Mouse (Mus musculus) hindbrain, embryonic 12.5 days (tissue): ENCODE results near the gene Rpl36-ps4. TPM values are rescaled to one million over a fixed set of nuclear protein-coding genes. Genes with fewer than 3 reads are reported as not detected.

ENCODE experiments used
- ATAC-seq: fragments of 200-750 bp; cut with Nextera tagmentation; 2 replicates; pipeline ENCODE4 v1.8.0; 2017; ENCODE audit warnings: moderate TSS enrichment; ENCODE audit not compliant: low FRiP score
- H3K27ac ChIP-seq: fragments of 300-500 bp; sonication (generic); 2 replicates; pipeline ENCODE4 v1.5.1; 2016; ENCODE audit warnings: mild to moderate bottlenecking
- H3K27me3 ChIP-seq: fragments of 300-500 bp; sonication (generic); 2 replicates; pipeline ENCODE4 v1.6.1; 2016; ENCODE audit warnings: mild to moderate bottlenecking
- H3K36me3 ChIP-seq: fragments of 300-500 bp; sonication (generic); 2 replicates; pipeline ENCODE4 v1.6.1; 2016; ENCODE audit warnings: mild to moderate bottlenecking
- H3K4me1 ChIP-seq: fragments of 300-500 bp; sonication (generic); 2 replicates; pipeline ENCODE4 v1.6.1; 2016
- H3K4me2 ChIP-seq: fragments of 300-500 bp; sonication (generic); replicated peaks from 2 replicates; pipeline ENCODE4 v1.6.1; 2016; ENCODE audit warnings: mild to moderate bottlenecking
- H3K4me3 ChIP-seq: fragments of 300-500 bp; sonication (generic); 2 replicates; pipeline ENCODE4 v1.5.1; 2016; ENCODE audit warnings: mild to moderate bottlenecking
- H3K9ac ChIP-seq: fragments of 300-500 bp; sonication (generic); 2 replicates; pipeline ENCODE4 v1.6.1; 2016; ENCODE audit warnings: mild to moderate bottlenecking, moderate library complexity
- H3K9me3 ChIP-seq: fragments of 300-500 bp; sonication (generic); replicated peaks from 2 replicates; pipeline ENCODE4 v1.6.1; 2016; ENCODE audit warnings: mild to moderate bottlenecking
- WGBS: fragments of 180-500 bp; shearing (Covaris S2); methylation state at CpG from one replicate; pipeline ENCODE4 v1.1.7; 2016; 5-methylcytosine and 5-hydroxymethylcytosine counted together
- polyA plus RNA-seq: library from polyadenylated mRNA; unstranded; fragments of >200 nt; fragmentation: Nextera tagmentation; extraction: Ambion mirVana; gene quantifications from 2 replicates; pipeline ENCODE4 v1.2.1, GENCODE M21; 2016

Gene Rpl36-ps4
- polyA plus RNA-seq: not detected in 2 replicates

- Histone ChIP-seq H3K4me2 (no peak within 1 kb of the TSS), H3K9ac (no peak within 1 kb of the TSS), H3K9me3 (no peaks in the 10 kb centered on the region), H3K4me1 (no peaks in the 10 kb centered on the region), H3K36me3 (no peaks in the 10 kb centered on the region), H3K27me3 (no peaks in the 10 kb centered on the region), H3K4me3 (no peak within 1 kb of the TSS), H3K27ac (no peak within 1 kb of the TSS)
- 92% methylated on average over 5 of the region's 5 CpGs for whole genome bisulfite sequencing
- no peak for ATAC-seq
Measured at GRCm38 (mm10) chr17:87920677-87921076, at the start of gene Rpl36-ps4. Gene Rpl36-ps4, plus strand, starts transcription at chr17:87920977.

GRCm38 (mm10) chr17:87871461-87872126, 49.2 kb upstream of the Rpl36-ps4 start:
- Histone ChIP-seq H3K4me1 (peaks cover 7% of the 10 kb centered on the region), H3K4me3 (no peak overlapping the region), H3K4me2 (no peak overlapping the region), H3K36me3 (no peaks in the 10 kb centered on the region), H3K27ac (no peak overlapping the region), H3K27me3 (peaks cover 16% of the 10 kb centered on the region), H3K9me3 (no peaks in the 10 kb centered on the region), H3K9ac (no peak overlapping the region)
- no peak for ATAC-seq
- 87% methylated on average over 13 of the region's 13 CpGs for WGBS

GRCm38 (mm10) chr17:87872286-87872685, 48.5 kb upstream of the Rpl36-ps4 start:
- H3K9me3 ChIP-seq: no peaks in the 10 kb centered on the region
- peaks cover 16% of the 10 kb centered on the region for H3K27me3 ChIP-seq
- H3K27ac ChIP-seq: no peak overlapping the region
- H3K4me1 ChIP-seq: peaks cover 14% of the 10 kb centered on the region
- WGBS: 33% methylated on average over 4 of the region's 4 CpGs
- no peak overlapping the region for H3K4me2 ChIP-seq
- no peaks in the 10 kb centered on the region for H3K36me3 ChIP-seq
- 0 out of 2 replicates have a peak, but pooled peaks have one; percentile 44 for ATAC-seq
- H3K4me3 ChIP-seq: no peak overlapping the region
- H3K9ac ChIP-seq: no peak overlapping the region

- Histone ChIP-seq H3K27ac (no peak overlapping the region), H3K9ac (no peak overlapping the region), H3K4me3 (no peak overlapping the region), H3K4me2 (no peak overlapping the region), H3K9me3 (no peaks in the 10 kb centered on the region), H3K36me3 (no peaks in the 10 kb centered on the region), H3K4me1 (peaks cover 24% of the 10 kb centered on the region), H3K27me3 (peaks cover 16% of the 10 kb centered on the region)
- no peak for ATAC-seq
- WGBS: 79% methylated on average over 7 of the region's 7 CpGs
Measured at GRCm38 (mm10) chr17:87873456-87873855, 47.3 kb upstream of the Rpl36-ps4 start.

- Histone ChIP-seq H3K4me2 (no peak overlapping the region), H3K4me1 (peaks cover 29% of the 10 kb centered on the region), H3K36me3 (no peaks in the 10 kb centered on the region), H3K27ac (no peak overlapping the region), H3K4me3 (no peak overlapping the region), H3K9ac (no peak overlapping the region), H3K27me3 (peaks cover 20% of the 10 kb centered on the region), H3K9me3 (no peaks in the 10 kb centered on the region)
- 86% methylated on average over 4 of the region's 4 CpGs for WGBS
- no peak for ATAC-seq
Measured at GRCm38 (mm10) chr17:87873943-87874342, 46.8 kb upstream of the Rpl36-ps4 start.

GRCm38 (mm10) chr17:87875346-87875920, 45.3 kb upstream of the Rpl36-ps4 start:
- WGBS: 90% methylated on average over 8 of the region's 8 CpGs
- peaks cover 29% of the 10 kb centered on the region for H3K27me3 ChIP-seq
- H3K27ac ChIP-seq: no peak overlapping the region
- no peak overlapping the region for H3K9ac ChIP-seq
- H3K4me2 ChIP-seq: no peak overlapping the region
- ATAC-seq: no peak
- no peaks in the 10 kb centered on the region for H3K9me3 ChIP-seq
- no peaks in the 10 kb centered on the region for H3K36me3 ChIP-seq
- no peak overlapping the region for H3K4me3 ChIP-seq
- H3K4me1 ChIP-seq: peaks cover 38% of the 10 kb centered on the region

GRCm38 (mm10) chr17:87876295-87877000, 44.3 kb upstream of the Rpl36-ps4 start:
- Histone ChIP-seq H3K27me3 (peaks cover 31% of the 10 kb centered on the region), H3K27ac (no peak overlapping the region), H3K9me3 (no peaks in the 10 kb centered on the region), H3K4me1 (peaks cover 38% of the 10 kb centered on the region), H3K4me3 (no peak overlapping the region), H3K9ac (no peak overlapping the region), H3K4me2 (no peak overlapping the region), H3K36me3 (no peaks in the 10 kb centered on the region)
- ATAC-seq: no peak
- WGBS: 75% methylated on average over 11 of the region's 11 CpGs

- Histone ChIP-seq H3K4me1 (peaks cover 31% of the 10 kb centered on the region), H3K9ac (no peak overlapping the region), H3K4me3 (no peak overlapping the region), H3K27ac (0 out of 2 replicates have a peak overlapping the region, but pooled peaks have one; percentile 52), H3K36me3 (no peaks in the 10 kb centered on the region), H3K9me3 (no peaks in the 10 kb centered on the region), H3K4me2 (peak overlapping the region; percentile 39), H3K27me3 (peaks cover 31% of the 10 kb centered on the region)
- WGBS: 9% methylated on average over 25 of the region's 25 CpGs
- peak; percentile 82 for ATAC-seq
Measured at GRCm38 (mm10) chr17:87877207-87878073, 43.3 kb upstream of the Rpl36-ps4 start.

- Histone ChIP-seq H3K4me1 (peaks cover 31% of the 10 kb centered on the region), H3K4me3 (no peak overlapping the region), H3K9me3 (no peaks in the 10 kb centered on the region), H3K27ac (no peak overlapping the region), H3K27me3 (peaks cover 31% of the 10 kb centered on the region), H3K4me2 (no peak overlapping the region), H3K9ac (no peak overlapping the region), H3K36me3 (no peaks in the 10 kb centered on the region)
- ATAC-seq: no peak
- 31% methylated on average over 10 of the region's 10 CpGs for WGBS
Measured at GRCm38 (mm10) chr17:87878556-87879483, 42.0 kb upstream of the Rpl36-ps4 start.

GRCm38 (mm10) chr17:87879484-87880225, 41.1 kb upstream of the Rpl36-ps4 start:
- H3K36me3 ChIP-seq: no peaks in the 10 kb centered on the region
- H3K4me1 ChIP-seq: peaks cover 31% of the 10 kb centered on the region
- no peak overlapping the region for H3K27ac ChIP-seq
- H3K4me2 ChIP-seq: no peak overlapping the region
- H3K9me3 ChIP-seq: no peaks in the 10 kb centered on the region
- H3K9ac ChIP-seq: no peak overlapping the region
- ATAC-seq: no peak
- peaks cover 23% of the 10 kb centered on the region for H3K27me3 ChIP-seq
- H3K4me3 ChIP-seq: no peak overlapping the region
- 42% methylated on average over 9 of the region's 9 CpGs for WGBS

GRCm38 (mm10) chr17:87882594-87882993, 38.2 kb upstream of the Rpl36-ps4 start:
- 42% methylated on average over 1 of the region's 1 CpGs for WGBS
- no peaks in the 10 kb centered on the region for H3K36me3 ChIP-seq
- H3K27me3 ChIP-seq: peaks cover 15% of the 10 kb centered on the region
- no peaks in the 10 kb centered on the region for H3K9me3 ChIP-seq
- H3K27ac ChIP-seq: no peak overlapping the region
- ATAC-seq: no peak; the same call in 1 of the 2 replicates
- H3K9ac ChIP-seq: no peak overlapping the region
- no peak overlapping the region for H3K4me2 ChIP-seq
- peaks cover 21% of the 10 kb centered on the region for H3K4me1 ChIP-seq
- H3K4me3 ChIP-seq: no peak overlapping the region
